Mouse (Mus musculus): ENCODE measurements around the gene Chrdl2. TPM values are rescaled to one million over a fixed set of nuclear protein-coding genes. Genes with fewer than 3 reads are reported as not detected.
"Not testable (repeated sequence)": the region's sequence is repeated elsewhere in the genome, so short reads cannot be mapped to it uniquely, and the experiment has no call there.

Gene Chrdl2
- polyA plus RNA-seq, 1 experiment from 2014 or later, result not detected

DNA sequence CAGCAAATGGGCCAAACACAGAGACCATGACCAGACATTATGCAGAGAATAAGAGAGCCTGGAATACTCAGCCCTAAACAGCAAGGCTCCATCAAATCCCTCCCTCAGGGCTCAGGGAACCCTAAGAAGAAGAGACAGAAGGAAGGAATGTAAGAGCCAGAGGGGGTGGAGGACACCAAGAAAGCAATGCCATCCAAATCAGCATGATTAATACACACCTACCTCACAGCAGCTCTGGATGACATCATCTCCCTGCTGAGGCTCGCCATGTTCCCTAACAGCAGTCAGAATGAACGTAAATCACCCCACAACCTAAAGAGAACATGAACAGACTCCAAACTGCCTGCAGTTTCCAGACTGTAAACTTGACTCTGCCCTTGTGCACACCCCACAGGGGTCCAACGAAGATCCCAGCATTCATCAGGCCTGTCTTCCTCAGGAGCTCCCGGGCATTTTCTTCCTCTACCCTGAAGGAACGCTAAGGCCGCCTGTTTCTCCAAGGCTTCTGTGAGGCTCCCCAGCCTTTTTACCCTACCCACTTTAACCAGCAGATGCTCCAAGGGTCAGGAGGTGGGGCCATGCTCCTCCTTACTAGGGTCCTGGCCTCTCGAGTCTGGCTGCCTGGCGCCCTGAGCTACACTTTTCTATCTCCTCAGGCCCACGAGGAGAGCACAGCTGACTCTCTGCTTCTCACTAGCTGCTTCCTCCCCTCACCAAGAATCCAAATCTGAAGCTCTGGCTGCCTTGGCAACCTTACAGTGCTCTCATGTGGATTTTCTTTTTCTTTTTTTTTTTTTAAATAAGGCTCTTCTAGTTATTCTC is 40.7 kb upstream of the Chrdl2 start:
- no peak for DNase-seq
- Histone ChIP-seq H3K4me1 (ENCODE audit: insufficient read depth) (peaks cover 64% of the 10 kb centered on the region), H3K4me3 (ENCODE audit: low read depth, low read length) (no peak overlapping the region), H3K4me2 (ENCODE audit: low read depth, low read length) (no peak overlapping the region), H3K27me3 (ENCODE audit: insufficient read depth, low read length) (no peaks in the 10 kb centered on the region), H3K9me3 (ENCODE audit: low read length) (no peaks in the 10 kb centered on the region), H3K9ac (replicated peaks) (no peak overlapping the region), H3K27ac (ENCODE audit: low read depth) (peak overlapping the region; percentile 74), H3K36me3 (replicated peaks; ENCODE audit: insufficient read depth, low read length) (no peaks in the 10 kb centered on the region)
- no peak for TF ChIP-seq EP300 (IDR thresholded peaks at IDR 0.05; ENCODE audit: low read depth)
- TF ChIP-seq CTCF (IDR thresholded peaks at IDR 0.05; ENCODE audit: low read depth), result no peak
- ATAC-seq, result 0 out of 2 replicates have a peak, but pooled peaks have one; percentile 16
- 52% methylated on average over 9 of the region's 9 CpGs for WGBS (ENCODE audit: insufficient replicate concordance)

DNA sequence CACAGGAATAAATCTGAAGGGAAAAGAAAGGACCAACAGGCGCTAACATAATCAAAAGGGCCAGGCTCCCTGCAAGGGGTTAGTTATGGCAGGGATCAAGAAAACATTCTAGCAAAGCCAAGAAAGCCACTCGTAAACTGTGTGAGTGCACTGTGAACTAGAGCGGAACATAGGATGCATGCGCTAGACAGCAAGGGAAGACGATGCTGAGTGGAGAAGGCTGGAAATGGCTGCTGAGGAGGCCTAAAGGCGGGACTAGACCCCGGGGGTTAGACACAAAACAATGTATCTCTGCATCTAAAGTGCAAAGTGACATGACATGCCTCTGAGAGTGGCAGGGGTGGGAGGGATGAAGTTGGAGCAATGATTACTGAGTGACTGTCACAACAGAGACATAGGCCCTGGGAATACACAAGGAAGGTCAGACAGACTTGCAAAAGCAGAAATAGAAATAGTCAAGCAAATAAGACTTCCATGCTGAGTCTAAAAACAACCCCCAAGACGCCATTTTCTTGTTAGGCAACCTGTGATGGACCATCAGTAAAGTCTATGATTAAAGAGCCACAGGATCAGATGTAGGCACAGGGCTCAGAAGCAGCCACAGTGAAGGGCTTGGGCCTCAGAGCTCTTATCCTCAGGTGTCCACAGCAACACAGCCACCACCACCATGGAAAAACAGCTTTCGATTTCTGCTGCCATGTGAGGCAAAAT is 39.8 kb upstream of the Chrdl2 start:
- H3K9me3 ChIP-seq (ENCODE audit: low read length), result no peaks in the 10 kb centered on the region
- H3K9ac ChIP-seq (replicated peaks), result no peak overlapping the region
- WGBS (ENCODE audit: insufficient replicate concordance), result 73% methylated on average over 9 of the region's 9 CpGs
- peak overlapping the region; percentile 44 for H3K27ac ChIP-seq (ENCODE audit: low read depth)
- no peaks in the 10 kb centered on the region for H3K27me3 ChIP-seq (ENCODE audit: insufficient read depth, low read length)
- no peaks in the 10 kb centered on the region for H3K36me3 ChIP-seq (replicated peaks; ENCODE audit: insufficient read depth, low read length)
- ATAC-seq (no peak), DNase-seq (no peak)
- TF ChIP-seq EP300 (IDR thresholded peaks at IDR 0.05; ENCODE audit: low read depth), result no peak
- TF ChIP-seq CTCF (IDR thresholded peaks at IDR 0.05; ENCODE audit: low read depth), result no peak
- no peak overlapping the region for H3K4me3 ChIP-seq (ENCODE audit: low read depth, low read length)
- H3K4me1 ChIP-seq (ENCODE audit: insufficient read depth), result peaks cover 59% of the 10 kb centered on the region
- no peak overlapping the region for H3K4me2 ChIP-seq (ENCODE audit: low read depth, low read length)

DNA sequence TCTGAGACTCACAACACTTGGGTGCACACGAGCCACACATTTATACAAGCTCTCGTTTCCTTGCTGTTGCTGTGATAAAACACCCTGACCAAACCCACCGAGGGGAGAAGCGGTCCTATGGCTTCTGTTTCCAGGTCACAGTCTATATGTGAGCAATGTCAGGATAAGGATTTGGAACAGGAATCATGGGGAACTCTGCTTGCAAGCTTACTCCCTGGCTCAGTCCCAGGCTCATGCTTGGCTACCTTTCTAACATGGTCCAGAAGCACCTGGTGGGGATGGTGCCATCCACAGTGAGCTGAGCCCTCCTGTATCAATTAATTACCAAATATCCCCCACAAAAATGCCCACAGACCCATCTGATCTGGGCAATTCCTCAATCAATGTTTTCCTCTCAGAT is 36.8 kb upstream of the Chrdl2 start:
- Histone ChIP-seq H3K9me3 (ENCODE audit: low read length) (no peaks in the 10 kb centered on the region), H3K36me3 (replicated peaks; ENCODE audit: insufficient read depth, low read length) (no peaks in the 10 kb centered on the region), H3K27ac (ENCODE audit: low read depth) (no peak overlapping the region), H3K4me1 (ENCODE audit: insufficient read depth) (peaks cover 50% of the 10 kb centered on the region), H3K27me3 (ENCODE audit: insufficient read depth, low read length) (no peaks in the 10 kb centered on the region), H3K4me2 (ENCODE audit: low read depth, low read length) (no peak overlapping the region), H3K9ac (replicated peaks) (no peak overlapping the region), H3K4me3 (ENCODE audit: low read depth, low read length) (no peak overlapping the region)
- no peak for DNase-seq
- WGBS (ENCODE audit: insufficient replicate concordance), result 85% methylated on average over 4 of the region's 4 CpGs
- ATAC-seq, result no peak
- TF ChIP-seq CTCF (IDR thresholded peaks at IDR 0.05; ENCODE audit: low read depth), result no peak
- no peak for TF ChIP-seq EP300 (IDR thresholded peaks at IDR 0.05; ENCODE audit: low read depth)

DNA sequence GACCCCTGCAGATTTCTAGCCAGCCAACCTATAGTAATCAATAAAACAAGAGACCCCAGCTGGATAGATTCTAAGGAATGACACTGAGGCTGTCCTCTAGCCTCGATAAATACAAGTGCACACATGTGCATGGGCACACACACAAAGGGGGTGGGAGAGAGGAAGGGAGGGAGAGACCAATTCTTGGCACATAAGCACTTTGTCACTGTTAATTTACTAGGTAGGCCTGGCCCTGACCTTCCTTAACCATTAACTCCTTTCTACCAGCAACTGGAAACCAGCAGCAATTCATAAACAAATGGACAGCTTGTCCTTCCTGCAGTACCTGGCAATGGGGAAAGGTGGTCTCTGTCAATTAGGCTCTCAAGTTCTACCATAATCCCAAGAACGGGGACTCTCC is 34.0 kb upstream of the Chrdl2 start:
- Histone ChIP-seq H3K4me1 (ENCODE audit: insufficient read depth) (peaks cover 47% of the 10 kb centered on the region), H3K9ac (replicated peaks) (no peak overlapping the region; the same call in 1 of the 2 replicates), H3K27ac (ENCODE audit: low read depth) (peak overlapping the region; percentile 81), H3K36me3 (replicated peaks; ENCODE audit: insufficient read depth, low read length) (no peaks in the 10 kb centered on the region), H3K9me3 (ENCODE audit: low read length) (no peaks in the 10 kb centered on the region), H3K27me3 (ENCODE audit: insufficient read depth, low read length) (no peaks in the 10 kb centered on the region), H3K4me3 (ENCODE audit: low read depth, low read length) (no peak overlapping the region), H3K4me2 (ENCODE audit: low read depth, low read length) (no peak overlapping the region)
- WGBS (ENCODE audit: insufficient replicate concordance), result 69% methylated on average over 2 of the region's 2 CpGs
- TF ChIP-seq EP300 (IDR thresholded peaks at IDR 0.05; ENCODE audit: low read depth) (peak; percentile 38; the same call in 1 of the 2 replicates), CTCF (IDR thresholded peaks at IDR 0.05; ENCODE audit: low read depth) (no peak)
- ATAC-seq (peak; percentile 64), DNase-seq (no peak)

DNA sequence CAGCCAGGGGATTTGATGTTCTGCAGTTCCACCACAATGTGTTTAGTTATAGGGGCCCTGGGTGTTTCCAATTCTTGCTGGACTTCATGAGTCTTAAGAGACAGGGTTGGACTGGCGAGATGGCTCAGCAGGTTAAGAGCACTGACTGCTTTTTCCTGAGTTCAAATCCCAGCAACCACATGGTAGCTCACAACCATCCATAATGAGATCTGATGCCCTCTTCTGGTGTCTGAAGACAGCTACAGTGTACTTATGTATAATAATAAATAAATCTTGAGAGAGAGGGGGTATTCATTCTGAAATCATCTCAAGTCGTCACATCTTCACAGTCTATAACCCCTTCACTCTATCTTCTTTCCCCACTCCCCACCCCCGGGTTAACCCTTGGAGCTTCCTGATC is 33.1 kb upstream of the Chrdl2 start:
- not testable (repeated sequence) for H3K27me3 ChIP-seq (ENCODE audit: insufficient read depth, low read length); H3K4me2 ChIP-seq (ENCODE audit: low read depth, low read length); H3K4me3 ChIP-seq (ENCODE audit: low read depth, low read length); H3K9me3 ChIP-seq (ENCODE audit: low read length); H3K9ac ChIP-seq (replicated peaks); DNase-seq; H3K36me3 ChIP-seq (replicated peaks; ENCODE audit: insufficient read depth, low read length); ATAC-seq
- TF ChIP-seq CTCF (IDR thresholded peaks at IDR 0.05; ENCODE audit: low read depth), result 0 out of 2 replicates have a peak, but pooled peaks have one; percentile 4
- Histone ChIP-seq H3K27ac (ENCODE audit: low read depth) (peak overlapping the region; percentile 89), H3K4me1 (ENCODE audit: insufficient read depth) (peaks cover 39% of the 10 kb centered on the region)
- 69% methylated on average over 3 of the region's 3 CpGs for WGBS (ENCODE audit: insufficient replicate concordance)

Measured in liver, postnatal 0 days (tissue).